Mouse (Mus musculus): ENCODE data around the gene Tbx21. TPM values are rescaled to one million over a fixed set of nuclear protein-coding genes. Genes with fewer than 3 reads are reported as not detected.

Gene Tbx21
- polyA plus RNA-seq, 1 experiment = 0.56 TPM

DNA sequence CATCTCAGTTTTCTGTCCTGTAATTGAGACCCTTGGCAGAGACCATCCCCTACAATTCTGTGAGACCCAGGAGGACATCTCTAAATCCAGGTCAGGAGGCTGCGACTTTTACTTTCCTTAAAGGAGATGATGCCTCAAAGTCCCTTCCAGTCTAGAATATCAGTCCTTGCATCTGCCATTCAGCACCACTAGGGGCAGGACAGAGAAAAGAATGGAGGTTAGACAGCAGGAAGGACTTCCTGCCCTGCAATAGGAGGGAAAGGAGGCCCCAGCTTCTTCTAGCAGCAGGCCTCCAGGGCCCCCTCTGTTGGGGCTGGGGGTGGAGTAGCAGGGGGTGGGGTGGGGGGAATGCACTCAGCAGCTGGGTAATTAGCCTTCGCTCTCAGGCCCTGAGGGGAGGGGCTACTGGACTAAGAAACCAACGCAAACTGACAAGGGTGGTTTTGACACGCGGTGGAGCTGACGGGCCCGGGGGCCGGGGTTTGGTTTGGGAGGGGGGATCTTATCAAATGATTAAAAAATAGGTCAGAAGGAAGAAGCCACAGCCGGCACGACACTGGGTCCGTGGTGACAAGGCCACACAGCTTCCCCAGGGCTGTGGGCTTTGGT, 8.3 kb upstream of the Tbx21 start:
- H3K4me3 ChIP-seq (ENCODE audit: insufficient read depth, low read depth, low read length) = no peak overlapping the region
- TF ChIP-seq CTCF (conservative IDR thresholded peaks at IDR 0.05; ENCODE audit: insufficient read depth, insufficient read length, low read depth, low read length) (peak; percentile 41; the same call in 1 of the 2 replicates), POLR2A (IDR thresholded peaks at IDR 0.05; ENCODE audit: low read depth, low read length) (no peak)
- 30% methylated on average over 11 of the region's 11 CpGs for WGBS

DNA sequence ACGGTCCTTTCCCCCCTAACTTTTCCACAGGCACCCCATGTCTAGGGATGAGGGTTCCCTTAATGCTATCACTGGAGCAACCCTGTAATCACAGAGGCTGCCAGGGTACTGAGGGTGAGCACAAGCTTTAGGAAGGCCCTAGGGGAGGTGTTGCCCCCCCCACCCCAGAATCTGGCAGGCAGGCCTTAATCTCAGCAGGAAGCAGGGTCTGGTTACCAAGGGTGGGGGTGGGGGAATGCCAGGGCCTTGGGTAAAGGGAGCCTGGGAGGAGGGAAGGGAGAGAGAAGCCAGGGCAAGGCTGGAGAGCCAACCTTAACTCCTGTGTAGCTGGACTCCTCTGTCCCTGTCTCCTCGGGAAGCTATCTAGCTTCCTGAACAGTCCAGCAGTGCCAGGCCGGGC, 5.5 kb upstream of the Tbx21 start:
- Histone ChIP-seq H3K4me1 (ENCODE audit: control insufficient read depth, insufficient read depth, low read length) (no peaks in the 10 kb centered on the region), H3K4me3 (ENCODE audit: insufficient read depth, low read depth, low read length) (no peak overlapping the region), H3K27me3 (replicated peaks; ENCODE audit: control insufficient read depth, insufficient read depth, low read length) (no peaks in the 10 kb centered on the region), H3K27ac (ENCODE audit: insufficient read depth, low read depth, low read length) (no peak overlapping the region), H3K36me3 (ENCODE audit: control insufficient read depth, insufficient read depth, low read length) (no peaks in the 10 kb centered on the region)
- TF ChIP-seq POLR2A (IDR thresholded peaks at IDR 0.05; ENCODE audit: low read depth, low read length) (no peak), CTCF (conservative IDR thresholded peaks at IDR 0.05; ENCODE audit: insufficient read depth, insufficient read length, low read depth, low read length) (no peak)
- 81% methylated on average over 3 of the region's 3 CpGs for WGBS
- DNase-seq = no peak

More for the DNA sequence above, 8.3 kb upstream of the Tbx21 start:
- DNase-seq = no peak
- H3K27me3 ChIP-seq (replicated peaks; ENCODE audit: control insufficient read depth, insufficient read depth, low read length) = no peaks in the 10 kb centered on the region
- H3K36me3 ChIP-seq (ENCODE audit: control insufficient read depth, insufficient read depth, low read length) = no peaks in the 10 kb centered on the region
- no peaks in the 10 kb centered on the region for H3K4me1 ChIP-seq (ENCODE audit: control insufficient read depth, insufficient read depth, low read length)
- H3K27ac ChIP-seq (ENCODE audit: insufficient read depth, low read depth, low read length) = no peak overlapping the region

DNA sequence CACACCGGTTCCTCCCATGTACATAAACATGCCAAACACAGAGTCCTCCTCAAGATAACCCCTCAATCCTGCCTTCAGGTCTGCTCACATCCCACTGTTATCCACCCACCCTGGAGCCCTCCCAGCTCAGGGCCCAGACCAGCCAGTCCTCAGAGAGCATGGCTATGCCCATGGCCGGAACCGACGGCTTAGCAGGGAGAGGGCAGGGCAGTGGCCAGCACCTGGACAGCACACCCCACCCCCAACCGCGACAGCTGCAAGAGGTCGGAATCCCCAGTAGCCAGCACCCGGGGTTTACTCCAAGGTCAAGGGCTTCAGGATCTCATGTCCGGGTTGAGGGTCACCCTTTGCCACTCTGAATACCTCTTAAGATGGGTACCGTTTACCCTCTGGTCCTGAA, 5.1 kb upstream of the Tbx21 start:
- Histone ChIP-seq H3K36me3 (ENCODE audit: control insufficient read depth, insufficient read depth, low read length) (no peaks in the 10 kb centered on the region), H3K4me1 (ENCODE audit: control insufficient read depth, insufficient read depth, low read length) (no peaks in the 10 kb centered on the region), H3K27ac (ENCODE audit: insufficient read depth, low read depth, low read length) (no peak overlapping the region), H3K4me3 (ENCODE audit: insufficient read depth, low read depth, low read length) (no peak overlapping the region), H3K27me3 (replicated peaks; ENCODE audit: control insufficient read depth, insufficient read depth, low read length) (peaks cover under 1% of the 10 kb centered on the region; the same call in 1 of the 2 replicates)
- 65% methylated on average over 10 of the region's 10 CpGs for whole genome bisulfite sequencing
- no peak for TF ChIP-seq CTCF (conservative IDR thresholded peaks at IDR 0.05; ENCODE audit: insufficient read depth, insufficient read length, low read depth, low read length)
- no peak for TF ChIP-seq POLR2A (IDR thresholded peaks at IDR 0.05; ENCODE audit: low read depth, low read length)
- no peak for DNase-seq

DNA sequence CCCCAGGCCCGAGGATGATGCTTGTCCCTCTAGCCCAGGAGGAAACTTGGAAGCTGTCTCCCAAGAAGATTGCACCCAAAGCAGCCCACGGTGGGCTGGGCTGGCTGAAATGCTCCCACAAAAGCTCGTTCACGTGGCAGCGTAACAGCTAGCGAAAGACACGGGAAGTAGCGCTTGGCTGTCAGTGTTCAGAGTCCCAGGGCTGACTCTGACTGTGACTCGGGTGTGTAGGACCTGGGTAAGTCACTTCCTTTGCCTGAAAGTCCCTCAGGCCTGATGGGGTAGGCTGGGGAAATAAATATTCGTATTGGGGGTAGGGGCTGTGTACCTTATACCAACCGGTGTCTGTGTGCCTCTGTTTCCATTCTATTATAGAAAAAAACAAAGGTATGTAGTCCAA, 666 bp upstream of the Tbx21 start:
- DNase-seq = no peak
- Histone ChIP-seq H3K27me3 (replicated peaks; ENCODE audit: control insufficient read depth, insufficient read depth, low read length) (peaks cover 9% of the 10 kb centered on the region), H3K4me3 (ENCODE audit: insufficient read depth, low read depth, low read length) (no peak overlapping the region), H3K27ac (ENCODE audit: insufficient read depth, low read depth, low read length) (no peak overlapping the region), H3K4me1 (ENCODE audit: control insufficient read depth, insufficient read depth, low read length) (no peaks in the 10 kb centered on the region), H3K36me3 (ENCODE audit: control insufficient read depth, insufficient read depth, low read length) (no peaks in the 10 kb centered on the region)
- TF ChIP-seq POLR2A (IDR thresholded peaks at IDR 0.05; ENCODE audit: low read depth, low read length) = no peak
- TF ChIP-seq CTCF (conservative IDR thresholded peaks at IDR 0.05; ENCODE audit: insufficient read depth, insufficient read length, low read depth, low read length) = no peak
- 19% methylated on average over 11 of the region's 11 CpGs for WGBS

DNA sequence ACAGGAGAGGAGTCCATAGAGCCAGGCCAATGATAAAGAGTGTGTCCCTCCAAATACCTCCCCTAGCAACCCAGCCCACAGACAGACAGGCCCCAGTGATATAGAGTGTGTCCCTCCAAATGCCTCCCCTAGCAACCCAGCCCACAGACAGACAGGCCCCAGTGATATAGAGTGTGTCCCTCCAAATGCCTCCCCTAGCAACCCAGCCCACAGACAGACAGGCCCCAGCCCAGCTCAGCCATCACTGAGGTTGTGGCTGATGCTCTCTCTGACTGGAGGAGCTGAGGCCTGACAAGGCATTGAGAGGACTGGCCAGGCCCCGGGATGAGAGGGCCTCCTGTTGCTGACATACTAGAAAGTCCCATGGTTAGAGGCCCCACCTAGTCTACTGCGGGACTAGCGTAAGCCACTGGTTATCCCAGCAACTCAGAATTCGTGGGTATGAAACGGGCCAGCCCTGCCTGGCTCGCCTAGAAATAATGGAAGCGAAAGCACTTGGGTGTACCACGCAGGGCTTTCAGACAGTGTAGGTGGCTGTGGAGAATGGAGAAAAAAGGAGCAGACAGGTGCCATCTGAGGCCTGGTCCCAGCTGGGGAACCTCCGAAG, 2.5 kb downstream of the Tbx21 start:
- DNase-seq = no peak
- Histone ChIP-seq H3K36me3 (ENCODE audit: control insufficient read depth, insufficient read depth, low read length) (no peaks in the 10 kb centered on the region), H3K27ac (ENCODE audit: insufficient read depth, low read depth, low read length) (no peak overlapping the region), H3K27me3 (replicated peaks; ENCODE audit: control insufficient read depth, insufficient read depth, low read length) (peaks cover 9% of the 10 kb centered on the region), H3K4me3 (ENCODE audit: insufficient read depth, low read depth, low read length) (no peak overlapping the region), H3K4me1 (ENCODE audit: control insufficient read depth, insufficient read depth, low read length) (no peaks in the 10 kb centered on the region)
- 94% methylated on average over 9 of the region's 9 CpGs for WGBS
- TF ChIP-seq CTCF (conservative IDR thresholded peaks at IDR 0.05; ENCODE audit: insufficient read depth, insufficient read length, low read depth, low read length) = no peak
- TF ChIP-seq POLR2A (IDR thresholded peaks at IDR 0.05; ENCODE audit: low read depth, low read length) = no peak

DNA sequence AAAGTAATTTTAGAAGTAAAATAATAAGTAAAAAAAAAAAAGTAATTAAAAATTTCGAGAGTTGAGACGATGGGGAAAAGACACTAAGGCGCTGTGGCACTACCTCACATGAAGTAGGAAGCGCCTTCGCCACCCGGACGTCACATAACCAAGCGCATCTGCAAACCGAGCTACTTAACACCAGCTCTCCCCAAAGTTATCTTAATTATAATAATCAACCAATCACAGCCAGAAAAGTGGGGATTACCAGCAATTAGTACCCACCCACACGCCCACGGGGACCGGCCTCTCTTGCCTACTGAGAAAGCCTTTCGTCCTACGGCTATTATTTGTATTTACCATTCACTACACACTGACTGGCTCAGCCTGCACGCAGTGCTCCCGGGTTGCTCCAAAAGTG, 6.2 kb downstream of the Tbx21 start:
- TF ChIP-seq POLR2A (IDR thresholded peaks at IDR 0.05; ENCODE audit: low read depth, low read length) = no peak
- TF ChIP-seq CTCF (conservative IDR thresholded peaks at IDR 0.05; ENCODE audit: insufficient read depth, insufficient read length, low read depth, low read length) = no peak
- WGBS = 83% methylated on average over 16 of the region's 16 CpGs
- DNase-seq = no peak

DNA sequence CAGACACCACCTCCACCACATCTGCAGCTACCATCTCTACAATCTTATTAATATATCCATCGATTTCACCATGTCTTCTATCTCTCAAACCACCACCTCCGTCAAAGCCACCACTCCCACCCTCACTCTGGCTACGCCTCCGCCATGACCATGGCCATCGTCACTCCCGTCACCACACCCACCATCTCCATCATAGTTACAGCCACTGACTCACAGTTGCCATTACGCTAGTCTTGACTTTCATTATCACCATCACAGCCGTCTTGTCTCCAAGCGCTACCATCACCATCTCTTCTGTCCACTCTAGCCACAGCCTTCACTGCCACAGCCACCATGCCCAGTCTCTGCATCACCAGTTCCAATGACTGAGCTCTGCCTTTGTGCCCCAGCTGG, 11.0 kb downstream of the Tbx21 start:
- no peak for DNase-seq
- H3K27ac ChIP-seq (ENCODE audit: insufficient read depth, low read depth, low read length) = no peak overlapping the region
- H3K36me3 ChIP-seq (ENCODE audit: control insufficient read depth, insufficient read depth, low read length) = no peaks in the 10 kb centered on the region
- no peaks in the 10 kb centered on the region for H3K27me3 ChIP-seq (replicated peaks; ENCODE audit: control insufficient read depth, insufficient read depth, low read length)
- TF ChIP-seq POLR2A (IDR thresholded peaks at IDR 0.05; ENCODE audit: low read depth, low read length) (no peak), CTCF (conservative IDR thresholded peaks at IDR 0.05; ENCODE audit: insufficient read depth, insufficient read length, low read depth, low read length) (no peak)
- H3K4me3 ChIP-seq (ENCODE audit: insufficient read depth, low read depth, low read length) = no peak overlapping the region
- 94% methylated on average over 9 of the region's 9 CpGs for WGBS
- no peaks in the 10 kb centered on the region for H3K4me1 ChIP-seq (ENCODE audit: control insufficient read depth, insufficient read depth, low read length)

More for the DNA sequence above, 6.2 kb downstream of the Tbx21 start:
- H3K4me1 ChIP-seq (ENCODE audit: control insufficient read depth, insufficient read depth, low read length) = no peaks in the 10 kb centered on the region
- H3K4me3 ChIP-seq (ENCODE audit: insufficient read depth, low read depth, low read length) = no peak overlapping the region
- no peaks in the 10 kb centered on the region for H3K36me3 ChIP-seq (ENCODE audit: control insufficient read depth, insufficient read depth, low read length)
- H3K27me3 ChIP-seq (replicated peaks; ENCODE audit: control insufficient read depth, insufficient read depth, low read length) = no peaks in the 10 kb centered on the region
- no peak overlapping the region for H3K27ac ChIP-seq (ENCODE audit: insufficient read depth, low read depth, low read length)
